Mouse (Mus musculus) lung, postnatal 36 days (tissue): ENCODE measurements around the gene Efcab9.

Experiments used
- DNase-seq: peaks from one replicate; pipeline ENCODE4 v3.0.0; 2022; ENCODE audit warnings: mixed read lengths

Efcab9 gene

GRCm38 (mm10) chr11:32531871-32532764, at the start of gene Efcab9:
Gene Efcab9, minus strand, starts transcription at chr11:32532081.
- DNase-seq, result no peak

DNA sequence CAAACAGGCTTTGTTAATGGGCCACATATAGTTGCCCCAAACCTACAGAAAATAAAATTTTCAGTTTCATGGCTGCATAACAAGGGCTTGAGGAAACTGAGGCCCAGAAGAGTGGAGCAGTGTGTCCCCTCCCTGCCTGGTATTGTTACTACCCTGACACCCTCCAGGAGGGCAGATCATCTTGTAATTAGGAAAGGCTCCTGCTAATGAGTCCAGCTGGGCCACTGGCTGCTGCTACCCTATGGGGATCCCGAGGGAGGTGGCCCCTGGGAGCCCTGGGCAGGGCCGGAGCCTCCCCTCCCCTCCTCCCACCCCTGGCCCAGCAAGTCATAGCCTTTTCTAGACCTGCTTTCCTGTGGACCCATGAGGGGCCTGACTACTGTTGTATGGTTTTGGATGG, 49.1 kb upstream of the Efcab9 start:
- DNase-seq, result no peak

DNA sequence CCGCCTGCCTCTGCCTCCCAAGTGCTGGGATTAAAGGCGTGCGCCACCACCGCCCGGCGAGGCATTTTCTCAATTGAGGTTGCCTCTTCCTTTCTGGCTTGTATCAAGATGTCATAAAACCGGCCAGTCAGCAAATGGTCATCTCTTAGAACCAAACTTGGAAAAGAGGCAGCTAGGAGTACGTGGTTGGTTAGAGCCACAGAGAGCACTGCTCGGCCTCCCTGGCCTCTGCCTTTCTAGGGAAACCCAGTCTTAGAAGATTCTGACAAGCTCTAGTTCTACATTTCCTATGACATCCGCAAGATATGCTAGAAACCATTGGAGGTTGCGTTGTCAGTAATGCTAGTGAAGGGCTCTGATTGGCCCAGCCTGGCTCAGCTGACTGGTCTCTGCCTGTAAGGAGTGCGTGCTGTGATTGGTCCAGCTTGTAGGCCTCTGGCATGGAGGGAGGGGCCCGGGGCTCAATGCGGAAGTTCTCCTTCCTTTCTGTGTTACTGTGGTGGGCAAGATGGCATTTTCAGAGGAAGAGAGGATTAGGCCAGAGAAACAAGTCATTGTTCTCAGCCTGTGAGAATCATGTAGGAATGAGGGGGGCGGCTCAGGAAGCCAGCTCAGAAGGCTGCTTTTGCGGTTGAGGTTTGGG, 48.5 kb upstream of the Efcab9 start:
- DNase-seq, result peak; percentile 77

DNA sequence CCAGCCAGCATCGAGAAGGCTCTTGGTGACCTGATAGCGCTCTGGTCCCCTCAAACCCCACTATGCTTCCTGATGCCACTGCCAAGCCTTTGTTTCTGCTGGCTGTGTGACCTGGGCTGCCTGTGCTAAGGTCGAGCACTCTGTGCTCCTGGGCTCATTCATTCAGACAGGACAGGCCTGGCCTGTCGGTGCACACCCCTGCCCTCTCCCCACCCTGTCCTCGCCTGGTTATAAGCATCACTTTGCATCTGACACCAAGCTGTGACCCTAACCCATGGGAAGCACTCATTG, 44.8 kb upstream of the Efcab9 start:
- DNase-seq, result no peak

DNA sequence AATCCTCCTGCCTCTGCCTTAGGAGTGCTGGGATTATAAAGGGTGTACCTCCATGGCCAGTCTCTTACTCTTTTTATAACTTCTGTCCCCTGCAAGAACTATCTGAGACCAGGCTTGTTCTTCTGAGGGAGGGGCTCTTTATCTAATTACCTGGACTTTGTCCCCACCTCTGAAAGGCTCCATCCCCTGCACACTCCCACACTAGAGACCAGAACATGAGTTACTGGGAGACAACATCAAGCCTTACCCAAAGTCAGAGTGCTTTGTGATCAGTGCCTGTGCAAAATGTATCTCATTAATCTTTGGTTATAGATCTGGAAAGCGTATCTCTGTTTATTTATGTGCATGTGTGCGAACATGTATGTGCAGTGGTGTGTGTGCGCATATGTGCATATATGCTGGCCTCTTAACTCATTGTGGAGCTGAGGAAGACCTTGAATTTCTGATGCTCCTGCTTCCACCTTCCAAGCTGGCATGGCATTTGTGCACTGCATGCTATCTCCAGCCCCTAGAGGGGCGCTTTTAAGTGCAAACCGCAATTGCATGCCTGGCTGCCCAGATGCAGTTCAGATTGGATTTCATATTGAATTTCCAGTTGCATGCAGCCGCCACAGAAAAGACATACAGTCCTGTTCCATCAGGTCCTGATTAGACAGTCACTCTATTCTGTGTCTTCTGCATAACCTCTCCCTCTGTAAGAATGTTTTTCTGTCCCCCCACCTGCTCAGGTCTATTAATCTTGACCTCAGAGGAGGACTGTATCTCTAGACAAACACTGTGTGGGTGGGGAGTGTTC, 44.3 kb upstream of the Efcab9 start:
- no peak for DNase-seq

GRCm38 (mm10) chr11:32573669-32574068, 41.8 kb upstream of the Efcab9 start:
- no peak for DNase-seq

- DNase-seq, result peak; percentile 22
Observed at GRCm38 (mm10) chr11:32571103-32571502, 39.2 kb upstream of the Efcab9 start.

- DNase-seq, result no peak
Observed at GRCm38 (mm10) chr11:32568637-32569293, 36.9 kb upstream of the Efcab9 start.

DNA sequence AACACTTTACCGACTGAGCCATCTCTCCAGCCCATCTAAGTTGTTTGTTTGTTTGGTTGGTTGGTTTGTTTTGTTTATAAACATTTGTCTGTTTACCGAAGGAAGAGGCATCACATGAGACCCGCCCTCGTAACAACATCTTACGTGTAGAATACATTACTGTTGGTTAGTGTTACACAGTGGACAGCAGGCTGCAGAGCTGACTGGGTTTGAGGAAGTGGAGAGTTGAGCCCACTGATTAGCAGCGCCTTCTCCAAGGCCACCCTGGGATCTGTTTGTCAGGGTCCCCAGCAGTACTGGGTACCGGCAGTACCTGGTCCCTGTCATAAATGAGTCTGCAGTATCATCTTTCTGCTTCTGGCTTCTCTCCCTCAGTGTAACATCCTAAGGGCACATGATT, 36.2 kb upstream of the Efcab9 start:
- DNase-seq, result peak; percentile 33

GRCm38 (mm10) chr11:32567000-32567855, 35.3 kb upstream of the Efcab9 start:
- DNase-seq, result peak; percentile 39

DNA sequence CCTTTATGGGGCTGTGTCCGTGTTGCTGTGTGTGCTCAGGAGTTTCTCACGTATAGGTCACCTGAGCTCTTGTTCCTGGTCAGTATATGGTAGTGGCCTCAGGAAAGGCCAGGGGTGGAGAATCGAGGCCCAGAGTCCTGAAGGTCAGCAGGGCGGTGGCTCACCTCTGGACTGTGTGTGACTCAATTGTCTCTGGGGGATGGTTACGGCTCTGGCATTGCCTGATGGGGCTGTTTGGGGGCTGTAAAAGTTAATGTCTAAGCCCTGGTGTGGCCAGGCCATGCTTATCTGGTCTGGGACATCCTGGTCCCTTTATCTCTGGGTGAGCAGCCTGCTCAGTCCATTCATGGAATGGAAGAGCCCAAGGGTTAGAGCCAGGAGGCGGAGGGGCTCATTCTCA, 34.3 kb upstream of the Efcab9 start:
- no peak for DNase-seq

DNA sequence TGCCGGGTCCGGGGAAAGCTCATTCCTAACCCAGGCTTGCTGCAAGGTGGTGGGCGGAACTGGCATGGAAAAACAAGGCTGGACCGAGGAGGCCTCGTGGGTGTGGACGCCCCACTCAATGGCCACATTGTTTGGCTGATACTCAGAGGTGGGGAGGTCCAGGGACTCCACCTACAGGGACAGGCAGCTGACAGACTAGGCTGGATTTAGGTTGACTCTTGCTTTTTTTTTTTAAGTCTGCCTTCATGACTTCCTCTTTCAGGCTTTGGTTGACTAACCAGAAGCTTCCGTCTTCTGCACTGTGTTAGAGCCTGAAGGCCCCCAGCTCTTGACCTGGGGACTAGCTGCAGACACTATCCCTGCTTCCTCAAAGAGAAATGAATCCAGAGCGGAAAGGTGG, 33.2 kb upstream of the Efcab9 start:
- DNase-seq, result peak; percentile 72

- DNase-seq, result no peak
Observed at GRCm38 (mm10) chr11:32564629-32565028, 32.7 kb upstream of the Efcab9 start.

- peak; percentile 53 for DNase-seq
Observed at GRCm38 (mm10) chr11:32563660-32564059, 31.8 kb upstream of the Efcab9 start.

- DNase-seq, result no peak
Observed at GRCm38 (mm10) chr11:32562706-32563105, 30.8 kb upstream of the Efcab9 start.

GRCm38 (mm10) chr11:32561465-32562355, 29.8 kb upstream of the Efcab9 start:
- DNase-seq, result peak; percentile 53

GRCm38 (mm10) chr11:32560015-32560770, 28.3 kb upstream of the Efcab9 start:
- peak; percentile 67 for DNase-seq

- peak; percentile 29 for DNase-seq
Observed at GRCm38 (mm10) chr11:32558677-32559076, 26.8 kb upstream of the Efcab9 start.

- peak; percentile 39 for DNase-seq
Observed at GRCm38 (mm10) chr11:32558026-32558425, 26.1 kb upstream of the Efcab9 start.

- peak; percentile 36 for DNase-seq
Observed at GRCm38 (mm10) chr11:32556333-32556990, 24.6 kb upstream of the Efcab9 start.
